Mouse (Mus musculus): ENCODE measurements around the gene Mthfd1l. TPM values are rescaled to one million over a fixed set of nuclear protein-coding genes. Genes with fewer than 3 reads are reported as not detected.

The Mthfd1l gene
- polyA plus RNA-seq, 1 experiment = 12.5 TPM

- WGBS = 81% methylated on average over 9 of the region's 9 CpGs
- no peak overlapping the region for H3K4me3 ChIP-seq (replicated peaks; ENCODE audit: insufficient read depth, low read depth, low read length)
- no peaks in the 10 kb centered on the region for H3K4me1 ChIP-seq (ENCODE audit: control insufficient read depth, insufficient read depth, low read length)
- TF ChIP-seq POLR2A (IDR thresholded peaks at IDR 0.05; ENCODE audit: borderline replicate concordance, insufficient read depth, low read length) (no peak), CTCF (IDR thresholded peaks at IDR 0.05; ENCODE audit: borderline replicate concordance, insufficient read depth, low read depth, low read length) (no peak)
- H3K27me3 ChIP-seq (ENCODE audit: control insufficient read depth, insufficient read depth, low read length) = no peaks in the 10 kb centered on the region
- no peak for DNase-seq
- H3K27ac ChIP-seq (ENCODE audit: insufficient read depth, low read length) = no peak overlapping the region
Observed at GRCm38 (mm10) chr10:4033761-4034160, 60.8 kb downstream of the Mthfd1l start.

GRCm38 (mm10) chr10:4036476-4036875 lies 63.6 kb downstream of the Mthfd1l start:
- H3K27ac ChIP-seq (ENCODE audit: insufficient read depth, low read length) = no peak overlapping the region
- no peaks in the 10 kb centered on the region for H3K4me1 ChIP-seq (ENCODE audit: control insufficient read depth, insufficient read depth, low read length)
- TF ChIP-seq CTCF (IDR thresholded peaks at IDR 0.05; ENCODE audit: borderline replicate concordance, insufficient read depth, low read depth, low read length) (no peak), POLR2A (IDR thresholded peaks at IDR 0.05; ENCODE audit: borderline replicate concordance, insufficient read depth, low read length) (no peak)
- H3K4me3 ChIP-seq (replicated peaks; ENCODE audit: insufficient read depth, low read depth, low read length) = no peak overlapping the region
- H3K27me3 ChIP-seq (ENCODE audit: control insufficient read depth, insufficient read depth, low read length) = no peaks in the 10 kb centered on the region
- DNase-seq = no peak
- WGBS = 86% methylated on average over 7 of the region's 7 CpGs

- 74% methylated on average over 3 of the region's 3 CpGs for WGBS
- Histone ChIP-seq H3K4me1 (ENCODE audit: control insufficient read depth, insufficient read depth, low read length) (no peaks in the 10 kb centered on the region), H3K4me3 (replicated peaks; ENCODE audit: insufficient read depth, low read depth, low read length) (no peak overlapping the region), H3K27me3 (ENCODE audit: control insufficient read depth, insufficient read depth, low read length) (no peaks in the 10 kb centered on the region), H3K27ac (ENCODE audit: insufficient read depth, low read length) (no peak overlapping the region)
- TF ChIP-seq POLR2A (IDR thresholded peaks at IDR 0.05; ENCODE audit: borderline replicate concordance, insufficient read depth, low read length) = no peak
- peak; percentile 44; the same call in 1 of the 2 replicates for TF ChIP-seq CTCF (IDR thresholded peaks at IDR 0.05; ENCODE audit: borderline replicate concordance, insufficient read depth, low read depth, low read length)
- peak; percentile 37 to 39 for DNase-seq
Observed at GRCm38 (mm10) chr10:4037066-4037465, 64.1 kb downstream of the Mthfd1l start.

GRCm38 (mm10) chr10:4038576-4038975 lies 65.7 kb downstream of the Mthfd1l start:
- TF ChIP-seq CTCF (IDR thresholded peaks at IDR 0.05; ENCODE audit: borderline replicate concordance, insufficient read depth, low read depth, low read length) (no peak), POLR2A (IDR thresholded peaks at IDR 0.05; ENCODE audit: borderline replicate concordance, insufficient read depth, low read length) (no peak)
- no peak for DNase-seq
- Histone ChIP-seq H3K4me1 (ENCODE audit: control insufficient read depth, insufficient read depth, low read length) (no peaks in the 10 kb centered on the region), H3K4me3 (replicated peaks; ENCODE audit: insufficient read depth, low read depth, low read length) (no peak overlapping the region), H3K27me3 (ENCODE audit: control insufficient read depth, insufficient read depth, low read length) (no peaks in the 10 kb centered on the region), H3K27ac (ENCODE audit: insufficient read depth, low read length) (no peak overlapping the region)
- 98% methylated on average over 11 of the region's 11 CpGs for WGBS

- no peak overlapping the region for H3K4me3 ChIP-seq (replicated peaks; ENCODE audit: insufficient read depth, low read depth, low read length)
- 52% methylated on average over 9 of the region's 9 CpGs for WGBS
- no peaks in the 10 kb centered on the region for H3K27me3 ChIP-seq (ENCODE audit: control insufficient read depth, insufficient read depth, low read length)
- DNase-seq = peak; percentile 53 to 69
- no peaks in the 10 kb centered on the region for H3K4me1 ChIP-seq (ENCODE audit: control insufficient read depth, insufficient read depth, low read length)
- no peak overlapping the region for H3K27ac ChIP-seq (ENCODE audit: insufficient read depth, low read length)
- peak; percentile 90 for TF ChIP-seq CTCF (IDR thresholded peaks at IDR 0.05; ENCODE audit: borderline replicate concordance, insufficient read depth, low read depth, low read length)
- no peak for TF ChIP-seq POLR2A (IDR thresholded peaks at IDR 0.05; ENCODE audit: borderline replicate concordance, insufficient read depth, low read length)
Observed at GRCm38 (mm10) chr10:4041691-4042090, 68.8 kb downstream of the Mthfd1l start.

GRCm38 (mm10) chr10:4044421-4044820 lies 71.5 kb downstream of the Mthfd1l start:
- no peak for TF ChIP-seq POLR2A (IDR thresholded peaks at IDR 0.05; ENCODE audit: borderline replicate concordance, insufficient read depth, low read length)
- no peak for TF ChIP-seq CTCF (IDR thresholded peaks at IDR 0.05; ENCODE audit: borderline replicate concordance, insufficient read depth, low read depth, low read length)
- WGBS = 65% methylated on average over 7 of the region's 7 CpGs
- no peaks in the 10 kb centered on the region for H3K4me1 ChIP-seq (ENCODE audit: control insufficient read depth, insufficient read depth, low read length)
- no peak for DNase-seq
- no peak overlapping the region for H3K27ac ChIP-seq (ENCODE audit: insufficient read depth, low read length)
- no peak overlapping the region for H3K4me3 ChIP-seq (replicated peaks; ENCODE audit: insufficient read depth, low read depth, low read length)
- H3K27me3 ChIP-seq (ENCODE audit: control insufficient read depth, insufficient read depth, low read length) = no peaks in the 10 kb centered on the region

- Histone ChIP-seq H3K27ac (ENCODE audit: insufficient read depth, low read length) (no peak overlapping the region), H3K27me3 (ENCODE audit: control insufficient read depth, insufficient read depth, low read length) (no peaks in the 10 kb centered on the region), H3K4me3 (replicated peaks; ENCODE audit: insufficient read depth, low read depth, low read length) (no peak overlapping the region), H3K4me1 (ENCODE audit: control insufficient read depth, insufficient read depth, low read length) (no peaks in the 10 kb centered on the region)
- WGBS = 54% methylated on average over 4 of the region's 4 CpGs
- TF ChIP-seq CTCF (IDR thresholded peaks at IDR 0.05; ENCODE audit: borderline replicate concordance, insufficient read depth, low read depth, low read length) = no peak
- no peak for TF ChIP-seq POLR2A (IDR thresholded peaks at IDR 0.05; ENCODE audit: borderline replicate concordance, insufficient read depth, low read length)
- DNase-seq = no peak
Observed at GRCm38 (mm10) chr10:4046496-4046895, 73.6 kb downstream of the Mthfd1l start.

- no peak for DNase-seq
- Histone ChIP-seq H3K27me3 (ENCODE audit: control insufficient read depth, insufficient read depth, low read length) (no peaks in the 10 kb centered on the region), H3K4me3 (replicated peaks; ENCODE audit: insufficient read depth, low read depth, low read length) (no peak overlapping the region), H3K4me1 (ENCODE audit: control insufficient read depth, insufficient read depth, low read length) (peaks cover 7% of the 10 kb centered on the region), H3K27ac (ENCODE audit: insufficient read depth, low read length) (no peak overlapping the region)
- TF ChIP-seq CTCF (IDR thresholded peaks at IDR 0.05; ENCODE audit: borderline replicate concordance, insufficient read depth, low read depth, low read length) = no peak
- no peak for TF ChIP-seq POLR2A (IDR thresholded peaks at IDR 0.05; ENCODE audit: borderline replicate concordance, insufficient read depth, low read length)
- WGBS = 69% methylated on average over 6 of the region's 6 CpGs
Observed at GRCm38 (mm10) chr10:4047666-4048065, 74.7 kb downstream of the Mthfd1l start.
